Mouse (Mus musculus) CH12.LX (cell line): ENCODE data around the gene B3gnt8. TPM values are rescaled to one million over a fixed set of nuclear protein-coding genes. Genes with fewer than 3 reads are reported as not detected.
A peak's percentile ranks its signal among the peaks of the same experiment; 100 is the strongest.

Source experiments
- DNase-seq: peaks from one replicate; pipeline ENCODE4 v3.0.0-alpha.2; 2013; ENCODE audit errors: extremely low read depth
- H3K27ac ChIP-seq: 2 replicates; pipeline ENCODE4 v1.5.1; 2012; ENCODE audit warnings: low read depth, mild to moderate bottlenecking, control low read depth, moderate library complexity; ENCODE audit not compliant: insufficient read depth
- H3K27me3 ChIP-seq: replicated peaks from 2 replicates; pipeline ENCODE3; 2012; ENCODE audit warnings: inconsistent platforms
- H3K36me3 ChIP-seq, 2 experiments: replicated peaks in 1 of 2; 2 replicates each; pipeline versions ENCODE3 to v1.6.1; 2012; ENCODE audit warnings: inconsistent platforms in 1 of 2, low read length in 1 of 2, mild to moderate bottlenecking in 1 of 2, mixed read lengths in 1 of 2, moderate library complexity in 1 of 2; ENCODE audit not compliant: control insufficient read depth in 1 of 2, insufficient read depth in 1 of 2
- H3K4me1 ChIP-seq, 2 experiments: 2 replicates each; pipeline ENCODE4 v1.6.1; 2012; ENCODE audit warnings: inconsistent platforms in 1 of 2, moderate library complexity in 1 of 2; ENCODE audit not compliant: insufficient read depth in 2 of 2, control insufficient read depth in 1 of 2
- H3K4me2 ChIP-seq: 2 replicates; pipeline ENCODE4 v1.6.1; 2012; ENCODE audit warnings: low read depth, mild to moderate bottlenecking, control low read depth; ENCODE audit not compliant: poor library complexity, insufficient read depth, severe bottlenecking
- H3K4me3 ChIP-seq, 3 experiments: fragments of 150-350 bp in 1 of 3; sonication (generic) in 1 of 3; replicated peaks in 1 of 3; 2 replicates each; pipeline versions ENCODE3 to v1.5.1; 2011 to 2012; ENCODE audit warnings: low read depth in 2 of 3, low read length in 2 of 3, mild to moderate bottlenecking in 2 of 3, moderate library complexity in 2 of 3, control low read depth in 1 of 3, improper control_type of control experiment in 1 of 3, inconsistent platforms in 1 of 3, mixed read lengths in 1 of 3; ENCODE audit not compliant: poor library complexity in 1 of 3
- H3K79me2 ChIP-seq: replicated peaks from 2 replicates; pipeline ENCODE4 v1.6.1; 2012; ENCODE audit warnings: mild to moderate bottlenecking, moderate library complexity; ENCODE audit not compliant: control insufficient read depth, poor library complexity, insufficient read depth, severe bottlenecking; ENCODE audit errors: extremely low read depth
- H3K9ac ChIP-seq: 2 replicates; pipeline ENCODE4 v1.6.1; 2012; ENCODE audit warnings: low read depth, mild to moderate bottlenecking, control low read depth, moderate library complexity; ENCODE audit not compliant: insufficient read depth
- H3K9me3 ChIP-seq: replicated peaks from 2 replicates; pipeline ENCODE3; 2012; ENCODE audit warnings: low read length, inconsistent platforms, mixed read lengths
- CHD2 ChIP-seq: IDR thresholded peaks from 2 replicates; pipeline ENCODE4 v1.6.1; 2011; ENCODE audit warnings: low read length, improper control_type of control experiment
- CTCF ChIP-seq, 2 experiments: IDR thresholded peaks in 1 of 2; conservative IDR thresholded peaks in 1 of 2; 2 replicates each; pipeline ENCODE4 v1.5.1; 2011 to 2012; ENCODE audit warnings: low read depth in 2 of 2, low read length in 2 of 2, improper control_type of control experiment in 1 of 2, inconsistent platforms in 1 of 2, mild to moderate bottlenecking in 1 of 2, moderate library complexity in 1 of 2
- EP300 ChIP-seq: IDR thresholded peaks from 2 replicates; pipeline ENCODE4 v1.6.1; 2011; ENCODE audit warnings: low read length, improper control_type of control experiment
- ETS1 ChIP-seq: conservative IDR thresholded peaks from 2 replicates; pipeline ENCODE4 v1.6.1; 2012; ENCODE audit warnings: low read depth, mild to moderate bottlenecking, inconsistent platforms, low read length, improper control_type of control experiment, moderate library complexity
- KAT2A ChIP-seq: IDR thresholded peaks from 2 replicates; pipeline ENCODE4 v1.6.1; 2012; ENCODE audit warnings: low read length, improper control_type of control experiment, inconsistent platforms; ENCODE audit not compliant: insufficient replicate concordance
- MAFK ChIP-seq: IDR thresholded peaks from 2 replicates; pipeline ENCODE4 v1.6.1; 2011; ENCODE audit warnings: low read length, improper control_type of control experiment; ENCODE audit not compliant: insufficient replicate concordance
- MAX ChIP-seq: IDR thresholded peaks from 2 replicates; pipeline ENCODE4 v1.6.1; 2011; ENCODE audit warnings: low read length, improper control_type of control experiment
- MEF2A ChIP-seq: IDR thresholded peaks from 2 replicates; pipeline ENCODE4 v1.6.1; 2014; ENCODE audit warnings: low read depth, mild to moderate bottlenecking, inconsistent platforms, low read length, improper control_type of control experiment, borderline replicate concordance
- NRF1 ChIP-seq: IDR thresholded peaks from 2 replicates; pipeline ENCODE4 v1.6.1; 2014; ENCODE audit warnings: low read depth, mild to moderate bottlenecking, inconsistent platforms, low read length, improper control_type of control experiment, moderate library complexity
- POLR2AphosphoS2 ChIP-seq: IDR thresholded peaks from 2 replicates; pipeline ENCODE4 v1.6.1; 2011; ENCODE audit warnings: low read depth, low read length, improper control_type of control experiment
- RCOR1 ChIP-seq: conservative IDR thresholded peaks from 2 replicates; pipeline ENCODE4 v1.6.1; 2012; ENCODE audit warnings: low read depth, mild to moderate bottlenecking, inconsistent platforms, low read length, improper control_type of control experiment
- SIN3A ChIP-seq: IDR thresholded peaks from 2 replicates; pipeline ENCODE4 v1.6.1; 2012; ENCODE audit warnings: low read length, improper control_type of control experiment, inconsistent platforms
- TBP ChIP-seq: conservative IDR thresholded peaks from 2 replicates; pipeline ENCODE4 v1.6.1; 2011; ENCODE audit warnings: low read depth, low read length, improper control_type of control experiment
- TCF12 ChIP-seq: IDR thresholded peaks from 2 replicates; pipeline ENCODE4 v1.6.1; 2014; ENCODE audit warnings: low read depth, mild to moderate bottlenecking, inconsistent platforms, low read length, improper control_type of control experiment
- USF1 ChIP-seq: IDR thresholded peaks from 2 replicates; pipeline ENCODE4 v1.6.1; 2014; ENCODE audit warnings: low read depth, mild to moderate bottlenecking, inconsistent platforms, low read length, improper control_type of control experiment
- dilution Hi-C: fragments of 300-500 bp; cut with MboI; formaldehyde crosslinking; loops from 2 replicates; pipeline ENCODE4 v1.14.3; 2020; ENCODE audit warnings: low sequenced_read_pairs; ENCODE audit not compliant: extremely low pct_unique_long_range_greater_than_20kb, extremely low pct_ligation_motif_present
- in situ Hi-C: fragments of 300-500 bp; cut with MboI; formaldehyde crosslinking; loops from 3 replicates; pipeline ENCODE4 v1.14.3; 2019; ENCODE audit warnings: low sequenced_read_pairs, low pct_ligation_motif_present, low pct_unique_long_range_greater_than_20kb, mixed read lengths
- polyA plus RNA-seq: library from polyadenylated mRNA; unstranded; fragments of >175 nt; gene quantifications from 2 replicates; pipeline ENCODE4 v1.2.1, GENCODE M21; 2012; ENCODE audit warnings: low read depth; ENCODE audit not compliant: insufficient read length
- total RNA-seq, 2 experiments: library from RNA; depleted of rRNA; stranded (reverse); fragments of 300-350 nt in 1 of 2; fragments of >200 nt in 1 of 2; gene quantifications; 2 replicates each; pipeline ENCODE4 v1.2.3; 2012 to 2014

B3gnt8 gene
- total and polyA plus RNA-seq, 3 experiments: 0.21 to 0.24 TPM; not detected in 1

DNA sequence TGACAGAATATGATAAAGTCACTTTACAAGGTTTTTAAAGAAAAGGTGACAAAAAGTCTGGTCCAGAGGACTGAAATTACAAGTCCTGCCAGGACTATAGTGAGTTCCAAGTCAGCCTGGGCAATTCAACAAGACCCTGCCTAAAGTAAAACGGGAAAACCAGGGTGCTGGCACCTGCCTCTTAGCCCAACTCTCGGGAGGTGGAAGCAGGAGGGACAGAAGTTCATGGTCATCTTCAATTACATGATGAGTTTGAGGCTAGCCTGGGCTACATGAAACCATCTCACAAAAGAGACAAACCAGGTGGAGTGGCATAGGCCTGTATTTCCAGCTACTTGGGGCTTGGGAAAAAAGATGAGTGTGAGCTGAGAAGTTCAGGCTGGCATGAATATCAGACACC lies 45.2 kb downstream of the B3gnt8 start:
- no peak for DNase-seq
- Histone ChIP-seq H3K79me2 (no peaks in the 10 kb centered on the region), H3K36me3 (peaks cover 28 to 53% of the 10 kb centered on the region in 2 experiments), H3K4me2 (no peak overlapping the region), H3K4me3 (no peak overlapping the region), H3K9me3 (peaks cover 3% of the 10 kb centered on the region), H3K27me3 (no peaks in the 10 kb centered on the region), H3K4me1 (peaks cover 0 to 3% of the 10 kb centered on the region in 2 experiments; a peak in 1 of 4 replicates), H3K9ac (no peak overlapping the region), H3K27ac (no peak overlapping the region)
- dilution Hi-C loops (no loop called here), in situ Hi-C loops (no loop called here)
- TF ChIP-seq POLR2AphosphoS2: no peak; the same call in 1 of the 2 replicates
- TF ChIP-seq ETS1: no peak
- no peak for TF ChIP-seq TCF12
- TF ChIP-seq SIN3A: no peak
- no peak for TF ChIP-seq KAT2A
- TF ChIP-seq CHD2: no peak
- TF ChIP-seq TBP: no peak

DNA sequence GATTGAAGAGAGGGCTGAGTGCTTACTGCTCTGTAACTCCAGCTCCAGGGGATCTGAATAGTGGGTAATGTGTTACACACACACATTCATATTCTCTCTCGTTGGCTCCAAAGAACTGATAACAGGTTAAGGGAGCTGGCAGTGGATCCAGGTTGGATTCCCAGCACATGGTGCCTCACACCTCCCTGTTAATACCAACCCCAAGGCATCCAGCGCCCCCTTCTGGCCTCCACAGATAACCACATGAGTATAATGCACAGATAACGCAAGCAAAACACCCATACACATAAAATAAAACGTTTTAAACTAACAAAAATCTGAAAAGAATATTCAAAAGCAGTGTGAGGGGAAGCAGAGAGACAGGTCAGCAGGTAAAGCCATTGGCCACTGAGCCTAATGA lies 46.0 kb downstream of the B3gnt8 start:
- dilution Hi-C loops: no loop called here

DNA sequence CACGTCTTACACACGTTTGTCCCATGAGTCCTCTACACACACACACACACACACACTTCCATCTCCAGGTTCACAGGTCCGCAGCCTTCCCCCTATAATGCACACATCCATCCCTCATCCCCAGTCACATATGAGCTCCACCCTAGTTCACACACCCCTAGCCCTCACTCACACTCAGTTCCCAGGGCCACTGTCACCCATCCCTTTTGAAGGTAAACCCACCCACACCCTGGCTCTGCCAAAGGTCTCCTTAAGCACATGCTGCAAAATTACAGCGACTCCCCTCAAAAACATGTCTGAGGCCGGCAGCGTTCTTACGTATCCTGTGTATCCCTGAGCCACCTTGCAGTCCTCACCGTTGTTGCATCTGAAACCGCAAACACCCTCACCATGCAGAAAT lies 47.8 kb downstream of the B3gnt8 start:
- Histone ChIP-seq H3K27me3 (no peaks in the 10 kb centered on the region), H3K9me3 (peaks cover 6% of the 10 kb centered on the region), H3K4me1 (peaks cover 2 to 24% of the 10 kb centered on the region in 2 experiments; a peak in 2 of 4 replicates)
- dilution Hi-C loops: no loop called here
- TF ChIP-seq KAT2A: no peak
- no peak for TF ChIP-seq NRF1
- TF ChIP-seq MEF2A: no peak
- no peak for TF ChIP-seq CHD2
- no peak for TF ChIP-seq RCOR1
- no peak for TF ChIP-seq SIN3A
- no peak for TF ChIP-seq CTCF (conservative IDR thresholded peaks at IDR 0.05 in 1 of 2, IDR thresholded peaks at IDR 0.05 in 1 of 2; ENCODE audit: low read depth in 2 of 2, low read length in 2 of 2)
- no peak for TF ChIP-seq EP300
- no peak for TF ChIP-seq MAFK
- no peak for TF ChIP-seq USF1
- no peak for TF ChIP-seq MAX
- TF ChIP-seq, all 38 proteins: peak for 0
- H3K79me2 ChIP-seq: no peaks in the 10 kb centered on the region
- no peak for DNase-seq
- H3K36me3 ChIP-seq: peaks cover 4 to 27% of the 10 kb centered on the region in 2 experiments
- no peak overlapping the region for H3K27ac ChIP-seq
- no peak overlapping the region for H3K4me2 ChIP-seq
- H3K4me3 ChIP-seq: no peak overlapping the region
- in situ Hi-C loops: no loop called here
- H3K9ac ChIP-seq: no peak overlapping the region

More for the DNA sequence above, 46.0 kb downstream of the B3gnt8 start:
- in situ Hi-C loops: no loop called here
- Histone ChIP-seq H3K9ac (no peak overlapping the region), H3K27ac (no peak overlapping the region), H3K27me3 (no peaks in the 10 kb centered on the region), H3K36me3 (peaks cover 22 to 46% of the 10 kb centered on the region in 2 experiments), H3K4me1 (peaks cover 0 to 7% of the 10 kb centered on the region in 2 experiments; a peak in 2 of 4 replicates), H3K9me3 (peaks cover 6% of the 10 kb centered on the region), H3K79me2 (no peaks in the 10 kb centered on the region), H3K4me3 (no peak overlapping the region), H3K4me2 (no peak overlapping the region)
- DNase-seq: no peak
- TF ChIP-seq CHD2 (no peak), CTCF (conservative IDR thresholded peaks at IDR 0.05 in 1 of 2, IDR thresholded peaks at IDR 0.05 in 1 of 2; ENCODE audit: low read depth in 2 of 2, low read length in 2 of 2) (peak in 1 of 2 experiments; percentile 48; a peak in 2 of 4 replicates)
